Mouse (Mus musculus): ENCODE results near the gene Zfp239. TPM values are rescaled to one million over a fixed set of nuclear protein-coding genes. Genes with fewer than 3 reads are reported as not detected.

Gene Zfp239
- total RNA-seq, 2 experiments from 2014 or later: 44.7 to 49.1 TPM

DNA sequence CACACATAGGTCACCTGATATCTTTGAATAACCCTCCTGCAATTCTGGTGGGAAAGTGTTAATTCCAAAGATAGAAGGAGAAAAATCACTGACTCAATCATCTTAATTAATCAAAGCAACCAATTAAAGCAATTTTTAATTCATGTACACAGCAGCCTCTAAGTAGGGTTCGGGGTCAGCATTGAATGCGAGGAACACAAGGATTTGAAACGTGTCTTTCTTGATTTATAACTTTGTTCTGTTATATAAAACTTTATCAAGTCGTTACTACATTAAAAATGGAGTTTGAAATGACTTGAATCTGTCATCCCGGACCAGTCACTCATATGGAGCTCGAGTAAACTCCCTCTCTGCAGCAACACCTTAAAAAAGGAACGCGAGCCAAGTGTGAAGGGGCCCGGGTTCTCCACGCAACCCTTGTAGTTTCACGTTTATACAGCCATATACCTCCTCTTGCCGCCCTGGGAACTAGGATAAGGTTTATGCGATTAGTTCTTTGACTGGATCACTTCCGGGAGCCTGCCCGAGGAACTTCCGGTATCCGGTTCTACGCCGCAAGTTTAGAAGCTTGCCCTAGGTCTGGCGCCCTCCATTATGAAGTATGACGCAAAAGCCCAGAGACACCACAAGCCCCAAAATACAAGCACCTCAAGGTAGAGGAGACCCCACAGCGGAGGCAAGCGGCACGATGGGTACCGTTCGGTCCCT is 17.0 kb downstream of the Zfp239 start:
- peak; percentile 89 to 91 for DNase-seq (ENCODE audit: low spot score in 2 of 2)

DNA sequence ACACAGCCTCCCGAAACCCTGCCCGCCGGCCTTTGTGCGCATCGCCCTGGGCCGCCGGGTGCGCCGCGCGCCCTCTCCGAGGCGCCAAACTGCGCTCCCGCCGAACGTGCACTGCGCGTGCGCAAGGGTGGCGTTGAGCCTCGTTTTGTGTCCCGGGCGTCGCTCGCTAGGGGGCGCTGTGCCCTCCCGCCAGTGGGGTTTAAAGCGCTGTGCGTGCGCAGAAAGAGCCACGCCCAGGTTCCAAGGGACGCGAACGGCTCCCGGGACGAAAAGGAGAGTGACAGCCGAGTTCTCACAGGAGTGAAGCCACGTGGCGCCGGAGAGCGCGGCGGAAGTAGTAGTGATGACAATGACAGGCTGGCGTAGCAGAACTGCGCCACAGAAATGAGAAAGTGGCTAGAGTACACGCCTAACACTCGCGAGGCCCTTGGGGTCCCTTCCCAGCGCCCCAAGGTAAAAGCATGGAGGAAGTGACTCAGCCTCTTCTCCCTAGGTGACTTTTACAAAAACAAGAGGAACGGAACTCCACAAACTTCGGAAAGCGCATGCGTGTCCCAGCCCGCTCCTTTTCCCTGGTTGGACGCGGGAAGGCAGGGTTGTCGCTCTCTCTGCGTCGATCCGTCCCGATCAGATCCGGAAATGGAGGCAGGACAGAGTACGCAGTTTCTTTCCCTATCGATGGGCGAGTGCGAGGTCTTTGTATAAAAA is 17.7 kb downstream of the Zfp239 start:
- DNase-seq (ENCODE audit: low spot score in 2 of 2): peak; percentile 99 to 100

DNA sequence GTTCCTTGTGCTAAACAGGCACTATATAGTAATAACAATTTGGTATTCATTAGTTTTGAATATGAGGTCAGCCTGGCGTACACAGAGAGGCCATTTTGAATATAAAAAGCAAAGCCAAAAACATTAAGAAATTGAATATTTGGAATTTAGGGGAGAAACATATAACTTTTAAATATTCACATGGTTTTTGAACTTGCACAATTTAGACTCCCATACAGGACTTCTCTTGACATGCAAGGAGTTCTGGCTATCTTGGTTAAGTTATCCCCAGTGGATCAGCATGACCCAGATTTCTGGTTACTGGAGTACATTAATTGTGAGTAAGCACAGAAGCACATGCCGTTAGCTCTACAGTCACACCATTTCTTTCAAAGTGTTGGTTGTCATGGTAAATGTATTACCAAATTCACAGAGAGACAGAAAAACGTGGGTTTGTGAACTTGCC is 18.5 kb downstream of the Zfp239 start:
- DNase-seq (ENCODE audit: low spot score in 2 of 2): no peak

DNA sequence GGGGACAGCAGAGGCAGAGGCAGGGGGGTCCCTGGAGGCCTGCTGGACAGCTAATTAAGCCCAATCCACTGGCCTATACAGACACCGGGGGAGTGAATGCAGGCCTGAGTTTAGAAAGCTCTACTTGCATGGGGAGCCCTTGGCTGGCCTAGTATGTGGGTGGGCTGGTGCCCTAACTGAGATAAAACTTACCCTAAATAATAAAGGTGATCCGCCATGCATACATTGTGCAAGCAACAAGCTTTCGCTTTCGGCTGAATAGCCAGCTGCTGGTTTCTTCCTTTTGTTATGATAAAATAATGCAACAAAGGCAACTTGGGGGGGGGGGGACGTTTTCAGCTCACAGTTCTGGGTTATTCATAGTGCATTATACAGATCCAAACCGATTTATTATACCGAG is 19.3 kb downstream of the Zfp239 start:
- DNase-seq (ENCODE audit: low spot score in 2 of 2): no peak

DNA sequence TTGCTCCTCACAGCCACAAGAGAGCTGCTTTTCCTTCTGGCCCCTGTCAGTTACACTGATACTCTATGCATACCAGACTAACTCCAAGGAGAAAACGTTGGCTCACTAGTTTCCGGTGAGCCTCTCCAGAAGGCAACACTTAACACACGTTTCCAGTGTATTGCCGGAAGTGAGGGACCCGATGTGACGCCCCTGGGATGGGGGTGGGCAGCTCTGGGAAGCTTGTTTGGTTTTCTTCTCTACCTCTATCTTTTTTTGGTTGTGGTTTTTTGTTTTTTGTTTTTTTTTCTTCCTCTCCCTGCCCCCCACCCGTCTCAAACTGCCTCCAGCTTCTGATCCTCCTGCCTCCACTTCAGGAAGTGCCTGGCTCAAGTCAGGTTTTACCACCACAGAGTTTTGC is 20.1 kb downstream of the Zfp239 start:
- DNase-seq (ENCODE audit: low spot score in 2 of 2): no peak

DNA sequence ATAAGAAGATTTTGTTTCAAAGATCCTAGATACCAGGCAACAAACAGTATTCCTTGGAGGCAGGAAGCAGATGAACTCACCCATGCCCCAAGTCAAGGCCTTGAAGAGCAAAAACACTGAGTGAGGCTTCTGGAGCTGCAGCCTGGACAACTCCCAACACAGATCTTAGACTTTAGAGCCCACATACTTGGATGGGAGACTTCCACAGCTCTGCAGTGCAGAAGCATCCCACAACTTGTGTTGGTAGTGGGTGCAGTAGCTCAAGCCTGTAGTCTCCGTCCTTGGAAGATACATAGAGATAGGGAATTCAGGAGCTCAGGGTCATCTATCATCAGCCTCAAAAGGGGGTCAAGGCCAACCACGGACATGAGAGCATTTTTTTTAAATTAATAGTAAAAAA is 24.0 kb downstream of the Zfp239 start:
- DNase-seq (ENCODE audit: low spot score in 2 of 2): no peak

DNA sequence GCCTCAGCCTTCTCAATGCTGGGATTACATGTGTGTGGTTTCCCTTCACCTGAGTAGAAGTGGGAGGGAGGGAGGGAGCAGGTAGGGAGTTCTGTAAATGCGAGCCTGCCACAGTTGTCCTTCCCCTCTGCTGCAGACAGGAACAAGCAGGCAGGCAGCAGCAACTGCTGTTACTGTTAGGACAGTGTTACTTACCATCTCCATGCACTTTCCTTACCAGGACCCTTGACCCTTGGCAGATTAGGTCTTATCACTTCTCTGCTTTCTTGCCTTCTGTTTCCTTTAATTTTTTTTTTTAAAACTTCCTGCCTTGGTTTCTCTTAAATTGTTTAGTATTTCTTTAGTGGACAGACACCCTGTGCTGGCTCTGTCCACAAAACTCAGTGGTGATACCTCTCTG is 26.1 kb downstream of the Zfp239 start:
- DNase-seq (ENCODE audit: low spot score in 2 of 2): no peak

DNA sequence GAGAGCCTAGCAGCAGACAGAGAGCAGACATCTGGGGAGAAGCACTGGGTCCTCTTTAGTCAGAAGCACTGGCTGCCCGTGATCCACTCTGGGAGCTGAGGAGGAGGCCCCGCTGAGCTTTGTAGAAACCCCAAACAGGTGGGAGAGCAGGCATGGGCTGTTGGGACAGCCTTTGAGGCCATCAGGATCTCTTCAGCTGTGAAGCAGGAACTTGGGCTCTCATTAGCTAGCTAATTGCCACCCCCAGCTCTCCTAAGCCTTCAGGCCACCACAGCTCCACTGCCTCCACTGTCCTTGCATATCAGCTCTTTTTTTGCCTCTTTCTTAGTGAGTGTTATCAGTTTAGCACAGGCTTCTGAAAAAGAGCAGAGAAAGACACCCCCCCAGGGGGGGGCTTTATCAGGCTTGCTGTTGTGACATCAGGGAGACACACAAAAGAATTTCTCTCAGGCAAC is 26.8 kb downstream of the Zfp239 start:
- DNase-seq (ENCODE audit: low spot score in 2 of 2): no peak

DNA sequence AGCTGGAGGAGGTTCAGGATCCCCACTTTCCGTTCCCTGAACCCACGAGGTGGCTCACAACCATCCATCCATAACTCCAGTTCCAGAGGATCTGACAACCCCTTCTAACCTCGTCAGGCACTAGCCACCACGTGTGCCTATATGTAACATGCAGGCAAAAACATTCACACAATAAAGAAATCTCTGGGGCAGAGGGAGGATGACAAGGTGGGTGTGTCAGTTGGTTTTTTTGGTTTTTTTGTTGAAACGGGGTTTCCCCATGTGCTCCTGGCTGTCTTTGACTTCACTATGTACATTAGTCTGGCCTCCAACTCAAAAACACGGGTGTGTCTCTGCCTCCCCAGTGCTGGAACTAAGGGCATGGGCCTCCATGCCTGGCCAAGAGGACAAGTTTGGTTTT is 28.4 kb downstream of the Zfp239 start:
- no peak for DNase-seq (ENCODE audit: low spot score in 2 of 2)

DNA sequence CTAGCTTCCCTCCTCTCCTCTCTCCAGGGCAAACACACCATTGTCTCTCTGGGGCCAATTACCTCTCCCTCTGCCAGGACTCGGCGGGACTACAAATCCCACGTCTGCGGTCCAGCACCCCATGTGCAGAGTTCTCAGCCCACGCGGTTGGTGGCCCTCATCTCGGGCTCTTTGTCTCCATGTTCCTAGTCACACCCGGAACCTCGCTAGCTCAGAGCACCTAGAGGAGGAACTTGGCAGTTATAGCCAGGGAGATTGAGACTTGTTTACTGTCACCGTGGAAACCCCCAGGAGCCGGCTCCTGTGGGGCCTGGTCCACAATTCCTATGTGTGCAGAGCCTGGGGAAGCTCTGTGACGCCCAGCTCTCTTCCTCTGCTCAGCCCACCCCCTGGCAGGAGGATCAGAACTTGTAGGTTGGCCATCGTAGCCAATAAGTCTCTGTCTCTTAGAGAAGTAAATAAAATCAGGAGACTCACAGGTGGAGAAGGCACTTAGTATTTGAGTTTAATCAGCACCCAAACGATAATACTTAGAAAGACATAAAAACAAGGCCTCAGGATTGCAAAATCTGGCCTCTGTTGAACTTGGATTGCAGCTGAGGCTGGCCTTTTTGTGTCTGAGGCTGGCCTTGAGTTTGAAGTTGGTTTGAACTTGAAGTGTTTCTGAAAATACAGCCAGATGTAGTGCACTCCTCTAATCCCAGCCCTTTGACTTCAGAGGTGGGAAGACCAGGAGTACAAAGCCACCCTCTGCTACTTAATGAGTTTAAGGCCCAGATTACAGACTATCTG is 29.7 kb downstream of the Zfp239 start:
- DNase-seq (ENCODE audit: low spot score in 2 of 2): no peak

DNA sequence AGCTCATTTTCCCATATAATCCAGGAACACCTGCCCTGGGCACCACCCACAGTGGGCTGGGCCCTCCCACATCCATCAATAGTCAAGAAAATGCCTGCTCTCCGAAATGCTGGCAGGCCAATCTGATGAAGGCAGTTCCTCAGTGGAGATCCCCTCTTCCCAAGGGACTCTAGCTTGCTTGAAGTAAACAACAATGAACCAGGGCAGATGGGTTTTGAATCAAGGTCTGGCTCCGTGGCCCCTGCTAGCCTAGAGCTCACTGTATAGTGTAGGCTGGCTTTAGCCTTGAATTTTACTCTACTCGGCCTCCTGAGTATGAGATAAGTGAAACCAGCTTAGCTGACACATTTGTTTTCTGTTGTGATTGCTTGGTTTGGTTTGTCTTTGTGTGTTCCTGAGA is 30.5 kb downstream of the Zfp239 start:
- no peak for DNase-seq (ENCODE audit: low spot score in 2 of 2)

DNA sequence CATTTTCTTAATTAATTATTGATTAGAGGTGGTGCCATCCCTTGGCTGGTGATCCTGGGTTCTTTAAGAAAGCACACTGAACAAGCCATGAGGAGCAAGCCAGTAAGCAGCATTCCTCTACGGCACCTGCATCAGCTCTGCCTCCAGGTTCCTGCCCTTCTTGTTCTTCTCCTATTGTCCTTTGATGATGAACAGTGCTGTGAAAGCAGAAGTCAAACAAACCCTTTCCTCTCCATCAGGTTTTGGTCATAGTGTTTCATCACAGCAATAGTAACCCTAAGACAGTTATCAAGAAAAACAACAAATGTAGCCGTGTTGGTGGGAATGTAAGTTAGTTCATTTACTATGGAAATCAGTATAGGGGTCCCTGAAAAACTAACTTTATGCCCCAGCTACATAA is 31.5 kb downstream of the Zfp239 start:
- no peak for DNase-seq (ENCODE audit: low spot score in 2 of 2)

DNA sequence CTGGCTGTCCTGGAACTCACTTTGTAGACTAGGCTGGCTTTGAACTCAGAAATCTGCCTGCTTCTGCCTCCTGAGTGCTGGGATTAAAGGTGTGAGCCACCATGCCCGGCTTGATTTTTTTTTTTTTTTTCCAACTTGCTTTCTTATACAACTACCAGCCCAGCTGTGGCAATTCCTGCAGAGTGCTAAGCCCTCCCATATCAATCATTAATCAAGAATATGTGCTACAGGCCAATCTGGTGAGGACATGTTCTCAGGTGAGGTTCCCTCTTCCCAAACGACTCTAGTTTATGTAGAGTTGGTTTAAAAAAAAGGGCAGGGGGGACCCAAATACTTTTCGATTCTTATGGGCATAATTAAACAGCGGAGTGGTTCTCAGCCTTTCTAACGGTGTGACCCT is 35.9 kb downstream of the Zfp239 start:
- DNase-seq (ENCODE audit: low spot score in 2 of 2): no peak

DNA sequence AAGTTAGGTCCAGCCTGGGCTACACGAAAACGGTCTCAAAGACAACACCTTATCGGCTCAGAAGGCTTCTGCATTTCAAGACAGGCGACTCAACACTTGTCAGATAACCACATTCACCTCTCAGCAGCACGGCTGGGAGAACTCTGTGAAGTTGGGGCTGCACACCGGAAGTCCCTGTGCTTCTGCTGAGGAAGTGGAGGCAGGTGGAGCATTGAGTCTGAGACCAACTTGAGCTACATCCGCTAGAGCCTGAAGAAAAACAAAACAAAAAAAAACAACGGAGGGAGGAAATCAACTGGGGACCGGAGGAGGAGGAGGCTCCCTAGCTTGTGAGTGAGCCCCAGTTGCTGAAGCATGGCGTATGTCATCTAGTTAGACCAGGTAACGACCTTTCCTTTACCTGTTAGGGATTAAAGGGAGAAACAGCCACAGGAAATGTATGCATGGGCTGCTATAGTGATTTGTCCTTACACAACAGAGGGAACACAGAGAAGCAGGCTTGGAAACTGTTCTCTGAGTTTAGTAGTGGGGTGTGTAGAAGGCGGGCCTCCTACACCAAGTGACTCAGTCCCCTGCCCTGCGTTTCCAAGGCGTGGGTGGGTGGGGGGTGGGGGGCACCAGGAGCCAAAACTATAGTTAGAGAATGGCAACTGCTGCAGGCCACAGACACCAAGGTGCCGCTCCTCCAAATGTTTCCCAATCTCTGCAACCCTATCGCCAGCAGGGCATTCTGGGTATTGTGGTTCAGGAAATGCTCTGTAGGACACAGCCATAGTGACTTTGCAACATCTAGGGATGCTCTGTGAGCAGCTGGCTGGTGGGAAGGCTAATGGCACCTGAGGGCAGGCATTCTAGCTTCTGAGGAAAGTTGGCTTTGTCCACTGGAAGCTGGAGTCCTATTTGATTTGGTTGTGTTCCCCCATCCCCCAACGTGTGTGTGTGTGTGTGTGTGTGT is 38.5 kb downstream of the Zfp239 start, which contains the start of gene Hnrnpf:
Gene Hnrnpf, plus strand, starts transcription at position 199 of the 955 bp plus-strand sequence.
- peak; percentile 40 to 47 for DNase-seq (ENCODE audit: low spot score in 2 of 2)

DNA sequence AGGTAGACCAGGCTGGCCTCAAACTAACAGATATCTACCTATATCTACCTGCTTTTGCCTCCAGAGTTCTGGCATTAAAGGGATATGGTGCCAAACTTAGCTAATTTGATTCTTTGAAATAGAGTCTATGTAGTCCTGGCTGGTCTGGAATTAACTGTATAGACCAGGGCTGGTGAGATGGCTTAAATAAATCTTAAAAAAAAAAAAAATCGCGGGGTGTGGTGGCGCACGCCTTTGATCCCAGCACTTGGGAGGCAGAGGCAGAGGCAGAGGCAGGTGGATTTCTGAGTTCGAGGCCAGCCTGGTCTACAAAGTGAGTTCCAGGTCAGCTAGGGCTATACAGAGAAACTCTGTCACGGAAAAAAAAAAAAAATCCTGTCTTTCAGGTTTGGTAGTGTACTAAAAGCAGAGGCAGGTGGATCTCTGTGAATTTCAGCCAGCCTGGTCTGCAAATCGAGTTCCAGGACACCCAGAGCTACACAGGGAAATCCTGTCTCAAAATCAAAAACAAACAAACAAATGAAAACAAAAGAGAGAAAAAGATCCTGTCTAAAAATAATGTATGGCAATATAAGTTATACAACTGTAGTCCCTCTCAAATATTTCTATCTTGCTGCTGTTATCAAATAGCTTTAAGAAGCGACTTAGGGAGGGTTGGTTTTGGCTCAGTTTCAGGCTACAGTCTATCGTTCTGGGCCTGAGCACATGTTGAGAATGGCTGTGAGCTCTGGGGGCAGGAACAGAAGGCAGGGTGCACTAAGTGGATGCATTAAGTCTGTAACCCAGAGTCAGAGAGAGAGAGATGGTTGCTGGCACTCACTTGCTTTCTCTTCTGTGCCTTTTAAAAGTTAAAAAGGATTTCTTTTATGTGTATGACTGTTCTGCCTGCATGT is 39.9 kb downstream of the Zfp239 start:
- no peak for DNase-seq (ENCODE audit: low spot score in 2 of 2)

DNA sequence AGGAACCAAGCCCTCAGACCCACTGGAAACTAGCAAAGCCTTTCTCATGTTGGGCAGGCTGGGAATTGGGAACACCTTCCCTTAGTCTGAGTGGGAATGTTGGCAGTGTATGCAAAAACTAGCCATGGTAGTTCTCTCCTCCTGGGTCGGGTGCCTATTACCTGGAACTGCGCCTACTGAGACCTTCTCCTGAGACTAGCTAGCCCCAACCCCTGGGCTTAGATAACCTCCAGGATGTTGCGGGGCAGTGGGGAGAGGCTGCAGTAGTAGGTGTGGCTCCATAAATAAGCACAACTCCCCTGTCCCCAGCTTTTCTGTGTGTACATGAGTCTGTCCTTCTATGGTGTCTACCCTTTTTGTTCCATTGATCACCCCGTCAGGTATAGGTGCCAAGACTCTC is 40.7 kb downstream of the Zfp239 start:
- DNase-seq (ENCODE audit: low spot score in 2 of 2): no peak

DNA sequence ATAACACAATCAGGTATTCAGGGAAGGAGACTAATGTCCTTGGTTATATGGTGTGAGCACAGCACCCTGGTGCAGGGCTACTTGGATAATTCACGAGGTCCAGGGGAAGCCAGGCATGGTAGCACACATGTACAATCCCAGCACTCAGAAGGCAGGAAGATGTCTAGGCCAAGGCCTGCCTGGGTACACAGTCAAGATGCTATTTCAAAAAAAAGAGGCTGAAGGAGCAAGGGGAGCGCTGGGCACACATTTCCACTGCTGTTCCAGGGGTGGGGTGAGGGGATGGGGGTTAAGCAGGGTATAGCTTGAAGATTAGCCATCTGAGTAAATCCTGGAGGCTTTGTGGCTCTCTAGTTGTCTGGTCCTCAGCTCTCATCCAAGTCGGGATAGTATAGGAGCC is 41.9 kb downstream of the Zfp239 start:
- DNase-seq (ENCODE audit: low spot score in 2 of 2): no peak

DNA sequence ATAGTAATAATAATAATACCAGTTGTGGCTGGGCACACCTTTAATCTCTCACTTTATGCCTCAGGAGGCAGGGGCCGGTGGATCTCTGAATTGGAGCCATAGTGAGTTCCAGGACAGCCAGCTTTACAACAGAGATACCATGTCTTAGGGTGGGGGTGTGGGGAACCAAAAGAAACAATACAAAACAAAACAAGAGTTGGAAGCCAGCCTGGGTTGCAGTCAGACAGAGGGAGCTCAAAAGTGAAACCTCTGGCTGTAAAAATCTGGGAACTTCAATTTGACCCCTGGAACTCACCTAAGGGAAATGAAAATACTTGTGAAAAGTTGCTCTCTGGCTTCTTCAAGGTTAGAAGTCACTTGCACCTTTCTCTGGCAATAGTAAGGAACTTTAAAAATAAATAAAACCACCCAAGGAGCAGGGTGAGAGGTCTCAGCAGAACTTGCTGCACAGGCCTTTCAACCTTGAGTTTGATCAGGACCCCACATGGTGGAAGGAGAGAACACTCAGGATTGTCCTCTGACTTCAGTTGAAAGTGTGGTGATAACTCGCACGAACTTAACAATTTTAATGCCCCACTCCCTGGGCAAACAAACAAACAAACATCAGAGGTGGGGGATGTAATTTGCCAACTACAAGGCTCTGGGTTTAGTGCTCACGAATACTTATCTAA is 43.5 kb downstream of the Zfp239 start:
- no peak for DNase-seq (ENCODE audit: low spot score in 2 of 2)

DNA sequence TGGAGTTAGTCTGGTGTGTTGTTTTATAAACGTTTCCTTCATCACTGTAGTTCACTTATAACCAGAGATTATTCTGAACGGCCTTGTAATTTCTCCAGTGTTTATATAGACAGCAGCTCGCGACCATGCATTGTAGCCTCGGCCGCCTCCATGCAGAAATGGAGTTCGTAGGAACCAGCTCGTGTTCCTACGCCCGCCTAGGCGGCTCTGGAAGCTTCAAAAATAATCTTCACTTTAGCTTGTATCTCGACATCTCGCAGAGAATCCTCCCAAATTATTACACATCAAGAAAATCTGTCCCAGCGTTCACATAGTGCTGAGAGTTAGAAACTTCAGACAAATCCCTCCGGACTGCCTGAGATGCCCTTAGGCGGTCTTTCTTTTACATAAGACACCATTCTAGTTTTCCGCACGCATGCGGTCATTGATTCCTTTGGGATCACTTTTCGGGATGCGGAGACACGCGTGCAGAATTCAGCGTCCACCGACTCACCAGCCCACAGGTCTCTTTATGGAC is 44.2 kb downstream of the Zfp239 start:
- peak in 1 of 2 experiments; percentile 17 for DNase-seq (ENCODE audit: low spot score in 2 of 2)

All from left cerebral cortex, adult 18-20 months (tissue).